Mouse (Mus musculus) lung, adult 2 months (tissue): ENCODE measurements around the gene Ppp1r13l. TPM values are rescaled to one million over a fixed set of nuclear protein-coding genes. Genes with fewer than 3 reads are reported as not detected.

ENCODE experiments used
- DNase-seq: peaks from one replicate; pipeline ENCODE4 v3.0.0; 2022
- H3K4me1 ChIP-seq: fragments of 200-500 bp; 2 replicates; pipeline ENCODE4 v1.6.1; 2011; ENCODE audit warnings: low read length; ENCODE audit not compliant: control insufficient read depth, insufficient read depth
- H3K4me3 ChIP-seq: fragments of 200-500 bp; replicated peaks from 2 replicates; pipeline ENCODE3; 2011; ENCODE audit warnings: low read depth, mild to moderate bottlenecking, control low read depth, low read length; ENCODE audit errors: extremely low read depth
- CTCF ChIP-seq: fragments of 200-500 bp; IDR thresholded peaks from 2 replicates; pipeline ENCODE4 v1.5.1; 2011; ENCODE audit warnings: mild to moderate bottlenecking, low read length, control low read depth; ENCODE audit not compliant: insufficient read depth
- POLR2A ChIP-seq: fragments of 200-500 bp; IDR thresholded peaks from 2 replicates; pipeline ENCODE4 v1.6.1; 2011; ENCODE audit warnings: low read depth, mild to moderate bottlenecking, control low read depth, low read length, borderline replicate concordance; ENCODE audit errors: extremely low read depth
- WGBS: fragments of 180-500 bp; shearing (Covaris S2); methylation state at CpG from one replicate; pipeline ENCODE4 v1.1.7; 2018; 5-methylcytosine and 5-hydroxymethylcytosine counted together
- polyA plus RNA-seq: library from polyadenylated mRNA; depleted of rRNA; stranded (reverse); fragments of >200 nt; gene quantifications from 2 replicates; pipeline ENCODE4 v1.2.3, GENCODE M21; 2012

Ppp1r13l gene
- polyA plus RNA-seq, 1 experiment: 17.8 TPM

GRCm38 (mm10) chr7:19361720-19362119 is 2.2 kb downstream of the Ppp1r13l start:
- 7% methylated on average over 16 of the region's 16 CpGs for whole genome bisulfite sequencing
- DNase-seq: peak; percentile 86
- TF ChIP-seq CTCF (peak; percentile 70), POLR2A (no peak)
- Histone ChIP-seq H3K4me1 (peaks cover 2% of the 10 kb centered on the region; the same call in 1 of the 2 replicates), H3K4me3 (peak overlapping the region; percentile 21)

GRCm38 (mm10) chr7:19362276-19362675 is 2.7 kb downstream of the Ppp1r13l start:
- 39% methylated on average over 4 of the region's 4 CpGs for WGBS
- TF ChIP-seq CTCF (no peak), POLR2A (no peak)
- Histone ChIP-seq H3K4me1 (peaks cover 2% of the 10 kb centered on the region; the same call in 1 of the 2 replicates), H3K4me3 (no peak overlapping the region)
- no peak for DNase-seq

- whole genome bisulfite sequencing: 8% methylated on average over 18 of the region's 18 CpGs
- peaks cover 2% of the 10 kb centered on the region; the same call in 1 of the 2 replicates for H3K4me1 ChIP-seq
- no peak overlapping the region for H3K4me3 ChIP-seq
- TF ChIP-seq POLR2A (no peak), CTCF (peak; percentile 70)
- peak; percentile 81 for DNase-seq
These were observed 4.3 kb downstream of the Ppp1r13l start for GRCm38 (mm10) chr7:19363881-19364280.

- peaks cover 2% of the 10 kb centered on the region; the same call in 1 of the 2 replicates for H3K4me1 ChIP-seq
- no peak for TF ChIP-seq CTCF
- DNase-seq: no peak
- WGBS: 59% methylated on average over 4 of the region's 4 CpGs
- no peak overlapping the region for H3K4me3 ChIP-seq
These were observed 5.8 kb downstream of the Ppp1r13l start for GRCm38 (mm10) chr7:19365376-19365775.

- TF ChIP-seq CTCF (no peak), POLR2A (no peak)
- WGBS: 24% methylated on average over 16 of the region's 16 CpGs
- DNase-seq: peak; percentile 32
- Histone ChIP-seq H3K4me3 (no peak overlapping the region), H3K4me1 (peaks cover 2% of the 10 kb centered on the region; the same call in 1 of the 2 replicates)
These were observed 8.8 kb downstream of the Ppp1r13l start for GRCm38 (mm10) chr7:19368380-19368779.

GRCm38 (mm10) chr7:19369823-19370425 is 10.4 kb downstream of the Ppp1r13l start:
- H3K4me1 ChIP-seq: no peaks in the 10 kb centered on the region
- no peak overlapping the region for H3K4me3 ChIP-seq
- TF ChIP-seq CTCF (peak; percentile 61), POLR2A (no peak)
- peak; percentile 68 for DNase-seq
- 17% methylated on average over 46 of the region's 46 CpGs for WGBS

GRCm38 (mm10) chr7:19373367-19373766 is 13.8 kb downstream of the Ppp1r13l start:
- no peak for TF ChIP-seq POLR2A
- TF ChIP-seq CTCF: no peak
- H3K4me3 ChIP-seq: no peak overlapping the region
- no peaks in the 10 kb centered on the region for H3K4me1 ChIP-seq
- 85% methylated on average over 2 of the region's 2 CpGs for WGBS
- no peak for DNase-seq

- Histone ChIP-seq H3K4me1 (no peaks in the 10 kb centered on the region), H3K4me3 (no peak overlapping the region)
- TF ChIP-seq CTCF (no peak), POLR2A (no peak)
- WGBS: 78% methylated on average over 18 of the region's 18 CpGs
- DNase-seq: no peak
These were observed 15.8 kb downstream of the Ppp1r13l start for GRCm38 (mm10) chr7:19375368-19375767.

GRCm38 (mm10) chr7:19376019-19376418 is 16.5 kb downstream of the Ppp1r13l start:
- 72% methylated on average over 4 of the region's 4 CpGs for WGBS
- Histone ChIP-seq H3K4me1 (no peaks in the 10 kb centered on the region), H3K4me3 (no peak overlapping the region)
- DNase-seq: no peak
- TF ChIP-seq CTCF (no peak), POLR2A (no peak)

- TF ChIP-seq CTCF: no peak
- TF ChIP-seq POLR2A: no peak
- H3K4me1 ChIP-seq: 0 out of 2 replicates have a peak, but pooled peaks cover 2% of the 10 kb centered on the region
- H3K4me3 ChIP-seq: no peak overlapping the region
- DNase-seq: peak; percentile 31
- WGBS: 61% methylated on average over 8 of the region's 8 CpGs
These were observed 18.5 kb downstream of the Ppp1r13l start for GRCm38 (mm10) chr7:19378049-19378448.
